In genomic region chr1:133025051-133025795, GRCm38 (mm10) we compare ENCODE assay signal across 8 mouse cellular contexts. TPM values are rescaled to one million over a fixed set of nuclear protein-coding genes. Genes with fewer than 3 reads are reported as not detected.
DNase-seq lines count a peak whose midpoint lies in the region; ATAC-seq and TF ChIP-seq lines count a peak whose summit lies in the region.

No protein-coding gene starts in this region.

- peak overlapping the region; percentile 97 for H3ac ChIP-seq in myocyte (ENCODE audit: control insufficient read depth, insufficient read length)

- H3K4me2 ChIP-seq in heart, embryonic 11.5 days: peak overlapping the region; percentile 67
- H3K4me2 ChIP-seq in kidney, embryonic 16.5 days (replicated peaks; ENCODE audit: low read depth, low read length): peak overlapping the region; percentile 60
- peak overlapping the region; percentile 53 for H3K4me2 ChIP-seq in myocyte (ENCODE audit: low read depth)

- TF ChIP-seq CTCF in liver, adult 2 months (IDR thresholded peaks at IDR 0.05; ENCODE audit: low read depth, low read length): no peak

- peak overlapping the region; percentile 82 for H3K27ac ChIP-seq in heart, embryonic 11.5 days (ENCODE audit: low read depth, low read length)
- H3K27ac ChIP-seq in kidney, embryonic 16.5 days (ENCODE audit: low read length): peak overlapping the region; percentile 91
- peak overlapping the region; percentile 97 for H3K27ac ChIP-seq in liver, adult 2 months (replicated peaks; ENCODE audit: insufficient read depth, low read depth, low read length)

- no peaks in the 10 kb centered on the region for H3K36me3 ChIP-seq in heart, embryonic 11.5 days (ENCODE audit: control insufficient read depth, insufficient read depth, low read length)
- H3K36me3 ChIP-seq in kidney, embryonic 16.5 days (ENCODE audit: insufficient read depth, low read length): no peaks in the 10 kb centered on the region
- no peaks in the 10 kb centered on the region for H3K36me3 ChIP-seq in liver, adult 2 months (ENCODE audit: control insufficient read depth, insufficient read depth, low read length)
- peaks cover 3% of the 10 kb centered on the region for H3K36me3 ChIP-seq in myocyte (ENCODE audit: control insufficient read depth, insufficient read depth)
- H3K36me3 ChIP-seq in splenic B cell, adult 2 months (ENCODE audit: control insufficient read depth, insufficient read depth, low read length, poor library complexity, severe bottlenecking): no peaks in the 10 kb centered on the region

- no peaks in the 10 kb centered on the region for H3K27me3 ChIP-seq in heart, embryonic 11.5 days (ENCODE audit: control insufficient read depth, insufficient read depth, low read length)
- no peaks in the 10 kb centered on the region for H3K27me3 ChIP-seq in kidney, embryonic 16.5 days (ENCODE audit: insufficient read depth, low read length)
- no peaks in the 10 kb centered on the region for H3K27me3 ChIP-seq in liver, adult 2 months (ENCODE audit: control insufficient read depth, insufficient read depth, low read length)
- no peaks in the 10 kb centered on the region for H3K27me3 ChIP-seq in myocyte (ENCODE audit: control insufficient read depth, insufficient read depth, insufficient read length)
- no peaks in the 10 kb centered on the region for H3K27me3 ChIP-seq in splenic B cell, adult 2 months (ENCODE audit: control insufficient read depth, insufficient read depth, low read length, poor library complexity, severe bottlenecking)

- DNase-seq in B cell, adult 2 months: peak; percentile 89 to 91
- peak; percentile 98 for DNase-seq in brain, adult 2 months (ENCODE audit: low read depth, low spot score)
- DNase-seq in liver, adult 2 months (ENCODE audit: extremely low read depth, low read depth, low spot score): peak; percentile 92
- DNase-seq in splenic B cell, adult 2 months (ENCODE audit: low read depth, low spot score): peak; percentile 95

- peak overlapping the region; percentile 91 for H3K4me3 ChIP-seq in heart, embryonic 11.5 days (ENCODE audit: low read depth, low read length)
- H3K4me3 ChIP-seq in kidney, embryonic 16.5 days (ENCODE audit: low read length): peak overlapping the region; percentile 86
- peak overlapping the region; percentile 100 for H3K4me3 ChIP-seq in liver, adult 2 months (ENCODE audit: insufficient read depth, low read depth, low read length)
- H3K4me3 ChIP-seq in myocyte: peak overlapping the region; percentile 82

- ATAC-seq in erythroblast, adult 5-6 weeks (replicated peaks; ENCODE audit: low FRiP score, poor library complexity, severe bottlenecking): peak; percentile 97
- peak; percentile 93 for ATAC-seq in heart, embryonic 11.5 days (replicated peaks; ENCODE audit: insufficient number of reproducible peaks, low FRiP score, low TSS enrichment)
- ATAC-seq in kidney, embryonic 16.5 days (ENCODE audit: low FRiP score, low TSS enrichment): peak; percentile 98

- H3K4me1 ChIP-seq in heart, embryonic 11.5 days (ENCODE audit: control insufficient read depth, insufficient read depth, low read length): 0 out of 2 replicates have a peak, but pooled peaks cover 8% of the 10 kb centered on the region
- H3K4me1 ChIP-seq in kidney, embryonic 16.5 days (ENCODE audit: insufficient read depth, low read length): peaks cover 5% of the 10 kb centered on the region; the same call in 1 of the 2 replicates
- peaks cover 10% of the 10 kb centered on the region for H3K4me1 ChIP-seq in liver, adult 2 months (ENCODE audit: control insufficient read depth, insufficient read depth, low read length)

- peaks cover 20% of the 10 kb centered on the region for H3K79me2 ChIP-seq in liver, adult 2 months (ENCODE audit: control insufficient read depth, insufficient read depth, low read length)
- peaks cover 47% of the 10 kb centered on the region for H3K79me2 ChIP-seq in myocyte (ENCODE audit: control insufficient read depth, insufficient read depth)

- H3K9ac ChIP-seq in heart, embryonic 11.5 days (ENCODE audit: low read depth, low read length): peak overlapping the region; percentile 96
- H3K9ac ChIP-seq in kidney, embryonic 16.5 days (replicated peaks; ENCODE audit: low read length): peak overlapping the region; percentile 98
- peak overlapping the region; percentile 100 for H3K9ac ChIP-seq in liver, adult 2 months (ENCODE audit: low read depth, low read length)

- WGBS in heart, embryonic 11.5 days (ENCODE audit: insufficient replicate concordance): 1% methylated on average over 40 of the region's 40 CpGs
- WGBS in kidney, embryonic 16.5 days: under 1% methylated on average over 37 of the region's 40 CpGs
- 1% methylated on average over 37 of the region's 40 CpGs for WGBS in liver, adult 2 months

- no peaks in the 10 kb centered on the region for H3K9me3 ChIP-seq in heart, embryonic 11.5 days (replicated peaks; ENCODE audit: control insufficient read depth, low read length)
- no peaks in the 10 kb centered on the region for H3K9me3 ChIP-seq in kidney, embryonic 16.5 days (ENCODE audit: low read length)

- TF ChIP-seq POLR2A in liver, adult 2 months (IDR thresholded peaks at IDR 0.05; ENCODE audit: extremely low read depth, insufficient read depth, low read length): peak; percentile 56; the same call in 1 of the 2 replicates
- TF ChIP-seq POLR2A in myocyte (IDR thresholded peaks at IDR 0.05; ENCODE audit: insufficient read length, low read depth): peak; percentile 56

TF ChIP-seq in myocyte, 11 proteins besides CTCF, POLR2A, EP300 and RAD21:
- TF ChIP-seq MYOD1 (IDR thresholded peaks at IDR 0.05; ENCODE audit: control insufficient read depth in 1 of 3, insufficient read length in 2 of 3, low read depth in 2 of 3): no peak
- TF ChIP-seq POLR2AphosphoS2 (IDR thresholded peaks at IDR 0.05; ENCODE audit: insufficient read length, low read depth): peak; percentile 55
- no peak for TF ChIP-seq E2F4 (IDR thresholded peaks at IDR 0.05; ENCODE audit: insufficient read depth)
- TF ChIP-seq CEBPB (IDR thresholded peaks at IDR 0.05; ENCODE audit: insufficient read depth, poor library complexity, severe bottlenecking): 0 out of 2 replicates have a peak, but pooled peaks have one; percentile 14

RNA-seq across cellular contexts. Expression of gene Mdm4, which starts 5.1 kb away (rescaled TPM):
- 38.2 and 53.6 TPM in 2 replicates for total RNA-seq in erythroblast, adult 5-6 weeks (2015; ENCODE audit: low replicate concordance)
- 69.9 and 74.2 TPM in 2 replicates for total RNA-seq in erythroblast, adult 5-6 weeks (2017; ENCODE audit: low replicate concordance)
- 34.4 and 41.2 TPM in 2 replicates for polyA plus RNA-seq in heart, embryonic 11.5 days (2014; fragmentation: Nextera tagmentation; extraction: Ambion mirVana)
- 27.2 and 29.0 TPM in 2 replicates for polyA plus RNA-seq in kidney, embryonic 16.5 days (2015; fragmentation: Nextera tagmentation; extraction: Ambion mirVana)
- 40.9 and 41.8 TPM in 2 replicates for total RNA-seq in liver, adult 2 months (2014; rRNA removed)
- polyA plus RNA-seq in liver, adult 2 months (2012; rRNA removed): 8.9 and 14.3 TPM in 2 replicates
- 11.5 TPM for polyA plus RNA-seq in myocyte (2012; fragmentation: generic; extraction: Trizol)

RNA-seq across cellular contexts. Expression of gene Pik3c2b, which starts 20.2 kb away (rescaled TPM):
- 0.38 and 0.84 TPM in 2 replicates for total RNA-seq in erythroblast, adult 5-6 weeks (2015; ENCODE audit: low replicate concordance)
- 0.17 and 0.56 TPM in 2 replicates for total RNA-seq in erythroblast, adult 5-6 weeks (2017; ENCODE audit: low replicate concordance)
- polyA plus RNA-seq in heart, embryonic 11.5 days (2014; fragmentation: Nextera tagmentation; extraction: Ambion mirVana): 7.7 and 10.3 TPM in 2 replicates
- polyA plus RNA-seq in kidney, embryonic 16.5 days (2015; fragmentation: Nextera tagmentation; extraction: Ambion mirVana): 5.1 and 5.8 TPM in 2 replicates
- 2.5 TPM in 2 replicates for total RNA-seq in liver, adult 2 months (2014; rRNA removed)
- 1.6 and 3.3 TPM in 2 replicates for polyA plus RNA-seq in liver, adult 2 months (2012; rRNA removed)
- polyA plus RNA-seq in myocyte (2012; fragmentation: generic; extraction: Trizol): 1.8 TPM

Comparison
In these comparisons a context has a peak if more than half of its experiments do, and no peak if none do; other contexts are left out.
1. Peak in every context shown above with its lines: DNase-seq, ATAC-seq, H3K4me3 ChIP-seq and H3K27ac ChIP-seq.